21 mouse cellular contexts compared by ENCODE assay signal in genomic region chr5:143698454-143698853, GRCm38 (mm10). TPM values are rescaled to one million over a fixed set of nuclear protein-coding genes. Genes with fewer than 3 reads are reported as not detected.
DNase-seq lines count a peak whose midpoint lies in the region; ATAC-seq and TF ChIP-seq lines count a peak whose summit lies in the region.
"Had no signal": no experiment of that assay in that cellular context is flagged by ENCODE, and none has a peak within 500 bp of the region (broad histone marks: within the 10 kb centered on the region; RNA-seq: fewer than 3 reads in every experiment).

No protein-coding gene starts in this region.

- no peaks in the 10 kb centered on the region for H3K9me3 ChIP-seq in liver, embryonic 12.5 days (replicated peaks)
- no peaks in the 10 kb centered on the region for H3K9me3 ChIP-seq in liver, postnatal 0 days (ENCODE audit: low read length)
- H3K9me3 ChIP-seq in kidney, embryonic 14.5 days (ENCODE audit: control insufficient read depth, low read length) = no peaks in the 10 kb centered on the region
- H3K9me3 ChIP-seq: embryonic facial prominence, embryonic 10.5 days; forebrain, embryonic 13.5 days; heart, embryonic 13.5 days; hindbrain, embryonic 15.5 days had no signal

- DNase-seq in liver, postnatal 0 days = no peak
- no peak for DNase-seq in layer of hippocampus, postnatal 25 days (ENCODE audit: extremely low spot score in 1 of 2, low spot score in 1 of 2)
- DNase-seq in cerebellum, postnatal 25 days = no peak
- DNase-seq in adipocyte (ENCODE audit: low spot score) = no peak
- DNase-seq: adrenal gland, postnatal 14 days; cerebellum, adult 11-12 months; cerebellum, adult 9-10 months; cerebellum, postnatal 36 days; forebrain, postnatal 0 days; gastrocnemius, adult 2 months; gastrocnemius, postnatal 25 days; heart, adult 11 months; heart, postnatal 36 days had no signal

- H3K27ac ChIP-seq in liver, embryonic 12.5 days = peak overlapping the region; percentile 90; the same call in 1 of the 2 replicates
- H3K27ac ChIP-seq in liver, postnatal 0 days (ENCODE audit: low read depth) = no peak overlapping the region
- H3K27ac ChIP-seq in kidney, embryonic 14.5 days (ENCODE audit: low read depth, low read length) = no peak overlapping the region
- H3K27ac ChIP-seq: embryonic facial prominence, embryonic 10.5 days; forebrain, embryonic 13.5 days; gastrocnemius, adult 2 months; heart, embryonic 13.5 days; hindbrain, embryonic 15.5 days had no signal

- H3K4me2 ChIP-seq in liver, embryonic 12.5 days = no peak overlapping the region
- H3K4me2 ChIP-seq in liver, postnatal 0 days (ENCODE audit: low read depth, low read length) = no peak overlapping the region
- no peak overlapping the region for H3K4me2 ChIP-seq in kidney, embryonic 14.5 days (replicated peaks; ENCODE audit: low read depth, low read length)
- H3K4me2 ChIP-seq: forebrain, embryonic 13.5 days; heart, embryonic 13.5 days; hindbrain, embryonic 15.5 days had no signal

- no peak overlapping the region for H3K4me3 ChIP-seq in liver, embryonic 12.5 days
- H3K4me3 ChIP-seq in liver, postnatal 0 days (ENCODE audit: low read depth, low read length) = no peak overlapping the region
- no peak overlapping the region for H3K4me3 ChIP-seq in kidney, embryonic 14.5 days (ENCODE audit: low read length)
- H3K4me3 ChIP-seq: embryonic facial prominence, embryonic 10.5 days; forebrain, embryonic 13.5 days; gastrocnemius, adult 2 months; heart, embryonic 13.5 days; hindbrain, embryonic 15.5 days had no signal

- no peak for TF ChIP-seq EP300 in liver, postnatal 0 days (IDR thresholded peaks at IDR 0.05; ENCODE audit: low read depth)

- no peak for TF ChIP-seq CTCF in liver, postnatal 0 days (IDR thresholded peaks at IDR 0.05; ENCODE audit: low read depth)

- no peak for ATAC-seq in liver, embryonic 12.5 days
- no peak for ATAC-seq in liver, postnatal 0 days
- peak; percentile 58 for ATAC-seq in granulocyte monocyte progenitor cell, adult 5-6 weeks (replicated peaks; ENCODE audit: poor library complexity, severe bottlenecking)
- peak; percentile 67 for ATAC-seq in megakaryocyte, adult 5-6 weeks (ENCODE audit: poor library complexity, severe bottlenecking)
- ATAC-seq in kidney, embryonic 14.5 days (ENCODE audit: low FRiP score, low TSS enrichment) = no peak
- ATAC-seq: forebrain, embryonic 13.5 days; forebrain, postnatal 0 days had no signal

- peaks cover 90% of the 10 kb centered on the region for H3K36me3 ChIP-seq in liver, embryonic 12.5 days
- H3K36me3 ChIP-seq in liver, postnatal 0 days (replicated peaks; ENCODE audit: insufficient read depth, low read length) = peaks cover 63% of the 10 kb centered on the region
- peaks cover 51% of the 10 kb centered on the region for H3K36me3 ChIP-seq in kidney, embryonic 14.5 days (ENCODE audit: control insufficient read depth, insufficient read depth, low read length)

- peaks cover 59% of the 10 kb centered on the region for H3K4me1 ChIP-seq in liver, embryonic 12.5 days
- H3K4me1 ChIP-seq in liver, postnatal 0 days (ENCODE audit: insufficient read depth) = peaks cover 26% of the 10 kb centered on the region
- no peaks in the 10 kb centered on the region for H3K4me1 ChIP-seq in kidney, embryonic 14.5 days (ENCODE audit: control insufficient read depth, insufficient read depth, low read length)
- H3K4me1 ChIP-seq: embryonic facial prominence, embryonic 10.5 days; forebrain, embryonic 13.5 days; heart, embryonic 13.5 days; hindbrain, embryonic 15.5 days had no signal

- no peaks in the 10 kb centered on the region for H3K27me3 ChIP-seq in liver, embryonic 12.5 days (replicated peaks)
- no peaks in the 10 kb centered on the region for H3K27me3 ChIP-seq in liver, postnatal 0 days (ENCODE audit: insufficient read depth, low read length)
- H3K27me3 ChIP-seq in kidney, embryonic 14.5 days (ENCODE audit: control insufficient read depth, insufficient read depth, low read length) = no peaks in the 10 kb centered on the region
- H3K27me3 ChIP-seq: forebrain, embryonic 13.5 days; heart, embryonic 13.5 days; hindbrain, embryonic 15.5 days had no signal

- no peak overlapping the region for H3K9ac ChIP-seq in liver, embryonic 12.5 days
- H3K9ac ChIP-seq in liver, postnatal 0 days (replicated peaks) = no peak overlapping the region
- no peak overlapping the region for H3K9ac ChIP-seq in kidney, embryonic 14.5 days (ENCODE audit: low read depth, low read length)
- H3K9ac ChIP-seq: forebrain, embryonic 13.5 days; forebrain, postnatal 0 days; heart, embryonic 13.5 days; hindbrain, embryonic 15.5 days had no signal

- WGBS in liver, embryonic 12.5 days (ENCODE audit: insufficient replicate concordance) = 42% methylated on average over 4 of the region's 4 CpGs
- 43% methylated on average over 4 of the region's 4 CpGs for WGBS in liver, postnatal 0 days (ENCODE audit: insufficient replicate concordance)
- 96% methylated on average over 4 of the region's 4 CpGs for WGBS in kidney, embryonic 14.5 days

RNA-seq across cellular contexts. Expression of gene Usp42, which starts 33.6 kb away (rescaled TPM):
- polyA plus RNA-seq in liver, embryonic 12.5 days (2016; fragmentation: Nextera tagmentation; extraction: Ambion mirVana) = 8.0 and 8.4 TPM in 2 replicates
- 2.3 and 2.7 TPM in 2 replicates for polyA plus RNA-seq in liver, postnatal 0 days (2015; fragmentation: Nextera tagmentation; extraction: Ambion mirVana)
- total RNA-seq in granulocyte monocyte progenitor cell, adult 5-6 weeks (2014; fragmentation: Nextera tagmentation) = 15.4 and 19.0 TPM in 2 replicates
- 10.4 and 13.4 TPM in 2 replicates for total RNA-seq in granulocyte monocyte progenitor cell, adult 5-6 weeks (2017)
- total RNA-seq in megakaryocyte, adult 5-6 weeks (2015) = 14.8 and 16.0 TPM in 2 replicates
- total RNA-seq in megakaryocyte, adult 5-6 weeks (2017) = 7.7 and 8.0 TPM in 2 replicates
- 10 to 100 TPM; 17.0 to 26.5 TPM for total RNA-seq in layer of hippocampus, postnatal 25 days (2021)
- 17.2 and 23.6 TPM in 2 replicates for polyA plus RNA-seq in kidney, embryonic 14.5 days (2014; fragmentation: Nextera tagmentation; extraction: Ambion mirVana)

Comparison
In these comparisons a context has a peak if more than half of its experiments do, and no peak if none do; other contexts are left out.
1. ATAC-seq: peak in granulocyte monocyte progenitor cell, adult 5-6 weeks (single experiment) and megakaryocyte, adult 5-6 weeks (single experiment); none in liver, embryonic 12.5 days (single experiment), liver, postnatal 0 days (single experiment) and kidney, embryonic 14.5 days (single experiment).